Mouse (Mus musculus): ENCODE measurements around the gene Atp1b4. TPM values are rescaled to one million over a fixed set of nuclear protein-coding genes. Genes with fewer than 3 reads are reported as not detected.
"Not testable (repeated sequence)": the region's sequence is repeated elsewhere in the genome, so short reads cannot be mapped to it uniquely, and the experiment has no call there.

Gene Atp1b4
- 0.15 and 0.41 TPM in 2 replicates for polyA plus RNA-seq (2015; fragmentation: Nextera tagmentation; extraction: Ambion mirVana)

DNA sequence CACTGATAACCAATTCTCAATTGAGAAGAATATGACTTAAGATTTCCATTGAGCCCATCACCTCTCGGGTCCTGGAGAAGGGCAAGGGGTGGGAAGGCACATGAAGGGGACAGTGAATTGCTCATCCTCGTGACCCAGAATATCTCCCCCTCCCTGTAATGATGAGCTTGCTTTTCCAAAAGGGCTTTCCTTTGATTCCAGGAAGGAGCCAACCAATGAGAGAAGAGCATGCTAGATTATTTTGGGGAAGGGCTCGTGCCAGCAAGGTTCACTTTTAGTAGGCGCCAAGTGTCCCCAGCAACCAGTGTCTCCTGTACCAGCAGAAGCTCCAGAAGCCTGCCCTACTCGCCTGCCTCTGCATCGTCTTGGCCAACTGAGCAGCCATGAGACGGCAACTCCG lies at the start of gene Atp1b4:
TSS of gene Atp1b4 (plus strand) at position 301 of the 400 bp plus-strand sequence.
- no peak for ATAC-seq (ENCODE audit: insufficient read depth, low FRiP score, low read depth)
- no peak within 1 kb of the TSS for H3K9ac ChIP-seq
- H3K4me1 ChIP-seq: no peaks in the 10 kb centered on the region
- H3K4me2 ChIP-seq: no peak within 1 kb of the TSS
- no peak within 1 kb of the TSS for H3K27ac ChIP-seq
- no peak within 1 kb of the TSS for H3K4me3 ChIP-seq (replicated peaks)
- 82% methylated on average over 8 of the region's 8 CpGs for WGBS
- H3K9me3 ChIP-seq: no peaks in the 10 kb centered on the region
- no peaks in the 10 kb centered on the region for H3K36me3 ChIP-seq
- no peaks in the 10 kb centered on the region for H3K27me3 ChIP-seq (replicated peaks)

DNA sequence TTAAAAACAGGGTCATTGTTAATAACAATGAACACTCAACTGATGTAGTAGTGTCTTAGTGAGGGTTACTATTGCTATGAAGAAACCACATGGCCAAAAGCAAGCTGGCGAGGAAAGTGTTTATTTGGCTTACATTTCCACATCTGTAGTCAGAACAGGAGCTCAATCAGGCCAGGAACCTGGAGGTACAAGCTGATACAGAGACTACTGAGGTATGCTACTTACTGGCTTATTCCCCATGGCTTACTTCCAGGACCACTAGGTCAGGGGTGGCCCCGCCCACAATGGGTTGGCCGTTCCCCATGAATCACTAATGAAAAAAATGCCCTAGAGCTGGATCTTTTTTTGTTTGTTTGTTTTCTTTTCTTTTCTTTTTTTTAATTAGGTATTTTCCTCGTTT lies 7.4 kb upstream of the Atp1b4 start:
- ATAC-seq (ENCODE audit: insufficient read depth, low FRiP score, low read depth): no peak
- H3K4me1 ChIP-seq: no peaks in the 10 kb centered on the region

DNA sequence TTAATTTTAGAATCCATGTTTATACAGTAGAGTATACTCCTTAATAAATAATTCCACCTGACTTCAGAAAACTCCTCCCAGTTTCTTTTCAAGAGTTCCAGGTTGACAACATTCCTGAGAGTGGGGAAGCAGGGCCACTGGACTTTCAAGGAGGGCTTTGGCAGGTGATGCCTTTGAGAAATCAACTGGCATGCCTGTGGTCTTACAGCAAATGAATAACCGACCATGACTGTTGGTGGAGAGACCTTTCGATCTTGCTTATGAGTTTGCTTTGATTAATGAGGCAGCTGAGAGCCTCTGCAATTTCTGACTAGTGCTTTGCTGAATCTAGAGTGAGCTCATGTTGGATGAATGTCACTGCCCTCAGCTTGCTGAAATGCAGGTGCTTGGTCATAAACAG lies 4.9 kb upstream of the Atp1b4 start:
- ATAC-seq (ENCODE audit: insufficient read depth, low FRiP score, low read depth): no peak
- Histone ChIP-seq H3K27me3 (replicated peaks) (no peaks in the 10 kb centered on the region), H3K4me3 (replicated peaks) (no peak overlapping the region), H3K36me3 (no peaks in the 10 kb centered on the region), H3K4me2 (no peak overlapping the region), H3K4me1 (no peaks in the 10 kb centered on the region), H3K9ac (no peak overlapping the region), H3K9me3 (no peaks in the 10 kb centered on the region), H3K27ac (no peak overlapping the region)
- WGBS: 43% methylated on average over 2 of the region's 2 CpGs

More for the DNA sequence above, 7.4 kb upstream of the Atp1b4 start:
- 73% methylated on average over 4 of the region's 4 CpGs for WGBS
- no peaks in the 10 kb centered on the region for H3K36me3 ChIP-seq
- no peak overlapping the region for H3K4me3 ChIP-seq (replicated peaks)
- H3K9ac ChIP-seq: no peak overlapping the region
- H3K27ac ChIP-seq: no peak overlapping the region
- no peaks in the 10 kb centered on the region for H3K9me3 ChIP-seq
- no peaks in the 10 kb centered on the region for H3K27me3 ChIP-seq (replicated peaks)
- H3K4me2 ChIP-seq: no peak overlapping the region

DNA sequence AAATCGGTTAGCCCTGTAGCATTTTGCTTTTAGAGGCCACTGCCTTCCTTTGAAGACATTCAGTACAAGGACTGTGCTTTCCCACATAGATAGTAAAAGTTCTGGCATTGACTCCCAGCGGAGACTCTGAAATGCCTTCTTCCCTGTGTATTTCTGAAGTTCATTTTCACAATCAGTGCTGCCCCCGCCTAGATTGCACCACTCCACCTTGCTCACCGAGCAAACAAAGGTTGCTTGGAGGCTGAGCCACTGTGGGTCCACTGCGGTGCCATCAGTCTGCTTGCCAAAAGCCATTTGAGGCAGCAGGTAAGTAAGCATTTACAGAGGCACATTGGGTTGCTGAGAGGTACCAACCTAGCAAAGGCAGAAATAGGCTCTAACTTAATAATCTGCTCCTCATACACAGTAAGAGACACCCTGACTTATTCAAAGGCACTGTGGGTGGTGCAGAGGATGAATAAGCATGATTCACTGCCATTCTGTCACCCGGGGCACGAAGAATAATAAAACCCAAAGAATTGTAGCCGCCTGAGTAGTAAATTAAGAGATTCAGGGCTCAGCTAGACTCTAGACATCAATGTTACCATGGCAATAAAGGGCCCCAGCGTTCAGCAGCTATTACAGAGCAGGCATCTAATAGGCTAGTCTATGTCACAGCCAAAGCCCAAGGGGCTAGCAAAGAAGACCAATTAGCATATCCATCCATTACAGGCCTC lies 2.9 kb upstream of the Atp1b4 start:
- H3K4me1 ChIP-seq: no peaks in the 10 kb centered on the region
- ATAC-seq (ENCODE audit: insufficient read depth, low FRiP score, low read depth): no peak
- 64% methylated on average over 9 of the region's 9 CpGs for WGBS
- no peak overlapping the region for H3K9ac ChIP-seq
- no peak overlapping the region for H3K4me3 ChIP-seq (replicated peaks)
- no peak overlapping the region for H3K27ac ChIP-seq
- no peaks in the 10 kb centered on the region for H3K36me3 ChIP-seq
- H3K9me3 ChIP-seq: no peaks in the 10 kb centered on the region
- H3K4me2 ChIP-seq: no peak overlapping the region
- H3K27me3 ChIP-seq (replicated peaks): no peaks in the 10 kb centered on the region

DNA sequence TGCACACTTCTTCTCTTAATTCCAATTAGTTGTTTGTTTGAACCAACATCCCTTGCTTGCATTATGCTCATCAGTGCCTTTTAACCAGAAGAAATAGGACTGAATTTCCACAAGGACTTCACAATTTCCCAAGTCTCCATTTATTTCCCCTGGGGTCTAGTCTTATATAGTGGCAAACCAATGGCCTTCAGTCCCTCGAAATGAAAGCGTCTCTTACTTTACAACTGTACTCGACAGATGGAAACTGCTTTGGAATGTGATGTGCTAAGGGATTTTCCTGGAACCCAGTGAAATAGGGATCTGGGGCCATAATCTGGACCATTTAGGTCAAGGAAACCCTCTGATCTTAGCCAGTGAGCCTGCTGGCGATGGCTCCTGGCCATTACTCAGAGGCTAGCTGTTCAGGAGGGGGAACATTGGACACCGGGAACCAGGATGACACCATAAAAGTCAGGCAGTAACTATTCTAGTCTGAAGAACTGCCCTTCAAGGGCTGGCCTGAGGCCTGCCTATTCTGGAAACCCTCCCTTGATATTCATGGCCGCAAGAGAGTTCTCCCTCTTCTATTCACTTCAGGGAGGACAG lies 2.3 kb upstream of the Atp1b4 start:
- Histone ChIP-seq H3K4me1 (no peaks in the 10 kb centered on the region), H3K27ac (no peak overlapping the region), H3K36me3 (no peaks in the 10 kb centered on the region), H3K4me3 (replicated peaks) (no peak overlapping the region), H3K9ac (no peak overlapping the region), H3K9me3 (no peaks in the 10 kb centered on the region), H3K4me2 (no peak overlapping the region), H3K27me3 (replicated peaks) (no peaks in the 10 kb centered on the region)
- WGBS: 81% methylated on average over 6 of the region's 6 CpGs
- ATAC-seq (ENCODE audit: insufficient read depth, low FRiP score, low read depth): no peak

DNA sequence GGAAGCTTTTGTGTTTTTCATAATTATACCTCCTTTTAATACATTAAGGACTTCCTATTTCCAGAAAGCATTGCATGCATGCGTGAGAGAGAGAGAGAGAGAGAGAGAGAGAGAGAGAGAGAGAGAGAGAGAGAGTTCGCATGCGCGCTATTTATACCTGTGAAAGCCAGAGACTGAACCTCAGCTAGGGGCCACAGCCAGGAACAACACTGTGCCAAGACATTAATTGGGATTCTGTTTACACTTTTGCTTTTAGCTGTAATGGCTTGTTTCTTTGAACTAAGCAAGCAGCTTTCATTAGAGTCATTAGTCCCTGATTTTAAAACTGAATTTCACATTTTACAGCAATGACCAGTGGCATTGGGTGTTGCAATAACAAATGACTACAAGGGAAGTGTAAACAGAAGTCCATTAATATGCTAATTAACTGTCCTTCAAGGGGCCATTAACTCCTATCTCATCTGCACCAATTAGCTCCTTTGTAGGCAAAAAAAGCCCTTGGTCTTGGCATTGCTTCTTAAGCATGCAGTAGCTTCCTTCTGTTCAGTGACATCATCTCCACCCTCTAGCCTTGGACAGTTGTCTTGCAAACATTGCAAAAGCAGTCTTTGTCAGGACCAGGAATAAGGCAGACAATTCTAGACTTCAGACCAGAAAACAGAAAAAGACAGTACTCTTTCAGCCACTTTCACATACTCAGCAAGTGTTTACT lies 14.9 kb downstream of the Atp1b4 start:
- Histone ChIP-seq H3K4me3 (replicated peaks) (no peak overlapping the region), H3K27me3 (replicated peaks) (no peaks in the 10 kb centered on the region), H3K4me1 (no peaks in the 10 kb centered on the region), H3K9ac (no peak overlapping the region), H3K27ac (no peak overlapping the region), H3K36me3 (no peaks in the 10 kb centered on the region), H3K4me2 (no peak overlapping the region), H3K9me3 (no peaks in the 10 kb centered on the region)
- WGBS: 64% methylated on average over 4 of the region's 4 CpGs
- ATAC-seq (ENCODE audit: insufficient read depth, low FRiP score, low read depth): no peak

DNA sequence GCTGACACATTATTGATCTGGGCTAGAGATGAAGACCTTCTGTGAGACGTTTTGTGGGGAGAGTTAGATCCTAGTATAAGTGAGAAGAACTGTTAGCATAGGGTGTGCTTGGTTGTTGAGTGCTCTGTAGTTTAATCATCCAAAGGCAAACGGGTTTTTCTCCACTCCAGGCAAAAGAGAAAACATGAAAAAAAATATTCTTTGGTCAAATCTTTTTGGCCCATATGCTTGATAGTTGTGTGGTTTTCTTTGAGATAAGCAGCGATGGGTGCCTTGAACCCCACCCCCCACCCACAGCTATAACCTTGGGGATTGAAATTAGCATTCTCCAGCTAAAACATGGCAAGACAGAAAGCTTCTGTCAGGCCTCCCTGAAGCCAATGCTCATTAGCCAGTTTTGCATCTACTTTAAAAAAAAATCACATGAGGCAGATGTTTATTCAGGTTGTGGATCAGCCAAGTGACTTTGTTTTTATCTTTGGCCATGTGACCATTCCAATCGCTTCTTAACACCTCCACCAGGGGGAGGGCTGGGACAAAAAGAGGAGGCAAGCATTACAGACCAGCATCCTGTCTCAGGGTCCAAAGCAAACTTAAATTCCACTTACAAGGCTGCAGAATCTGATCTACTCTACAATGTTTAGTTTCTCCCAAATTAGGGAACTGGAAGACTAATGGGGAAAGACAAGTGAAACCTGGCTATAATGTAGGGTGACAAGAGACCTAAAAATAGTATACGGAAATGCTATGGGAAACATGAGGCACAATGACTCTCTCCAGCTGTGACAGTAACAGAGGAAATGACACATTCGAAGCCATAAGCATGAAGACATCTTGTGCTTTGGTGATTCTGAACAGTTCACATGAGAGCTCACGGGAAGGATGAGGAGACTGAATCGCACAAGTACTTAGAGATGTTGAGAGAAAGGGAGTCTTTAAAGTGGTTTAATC lies 18.6 kb downstream of the Atp1b4 start:
- H3K9ac ChIP-seq: no peak overlapping the region
- H3K27me3 ChIP-seq (replicated peaks): no peaks in the 10 kb centered on the region
- H3K9me3 ChIP-seq: no peaks in the 10 kb centered on the region
- H3K36me3 ChIP-seq: no peaks in the 10 kb centered on the region
- no peak overlapping the region for H3K4me2 ChIP-seq
- whole genome bisulfite sequencing: 60% methylated on average over 8 of the region's 8 CpGs
- no peaks in the 10 kb centered on the region for H3K4me1 ChIP-seq
- no peak for ATAC-seq (ENCODE audit: insufficient read depth, low FRiP score, low read depth)
- no peak overlapping the region for H3K27ac ChIP-seq
- no peak overlapping the region for H3K4me3 ChIP-seq (replicated peaks)

DNA sequence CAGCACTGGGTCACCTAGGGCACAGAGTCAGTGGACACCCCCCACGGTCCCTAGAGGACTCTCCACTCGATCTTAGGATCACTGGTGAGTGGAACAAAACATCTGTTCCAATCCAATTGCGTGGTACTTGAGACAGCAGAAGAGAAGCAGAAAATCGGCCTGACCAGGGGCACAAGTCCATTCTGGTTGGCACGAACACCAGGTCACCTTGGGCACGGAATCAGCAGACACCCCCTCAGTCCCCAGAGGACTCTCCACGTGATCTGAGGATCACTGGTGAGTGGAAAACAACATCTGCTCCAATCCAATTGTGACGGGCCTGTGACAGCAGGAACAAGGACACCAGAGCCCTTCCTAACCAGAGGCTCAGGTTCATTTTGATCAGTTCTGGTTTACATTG lies 46.0 kb downstream of the Atp1b4 start:
- no peaks in the 10 kb centered on the region for H3K4me1 ChIP-seq
- H3K27ac ChIP-seq: no peak overlapping the region
- whole genome bisulfite sequencing: 67% methylated on average over 8 of the region's 8 CpGs
- no peak overlapping the region for H3K9ac ChIP-seq
- no peak overlapping the region for H3K4me2 ChIP-seq
- H3K27me3 ChIP-seq (replicated peaks): no peaks in the 10 kb centered on the region
- no peak for ATAC-seq (ENCODE audit: insufficient read depth, low FRiP score, low read depth)
- H3K4me3 ChIP-seq (replicated peaks): no peak overlapping the region
- H3K36me3 ChIP-seq: no peaks in the 10 kb centered on the region
- no peaks in the 10 kb centered on the region for H3K9me3 ChIP-seq

DNA sequence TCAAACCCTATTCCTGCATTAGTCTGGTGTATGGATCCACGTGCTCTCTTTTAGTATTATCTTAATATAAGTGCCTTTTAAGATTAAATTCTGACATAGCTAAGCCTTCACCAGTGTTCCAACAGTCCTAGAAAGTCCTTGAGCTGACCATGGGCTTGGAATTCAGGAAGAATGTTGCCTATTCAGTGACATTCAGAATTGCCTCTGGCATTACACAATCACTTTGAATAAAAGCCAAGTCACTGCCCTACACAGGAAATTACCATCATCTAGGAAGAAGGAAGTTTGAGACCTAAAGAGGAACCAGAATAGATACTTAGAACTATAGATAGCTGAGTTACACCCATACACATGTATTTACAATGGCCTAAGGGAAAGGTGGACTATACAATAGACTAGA lies 48.6 kb downstream of the Atp1b4 start:
- not testable (repeated sequence) for H3K27ac ChIP-seq; H3K9ac ChIP-seq; H3K27me3 ChIP-seq (replicated peaks); H3K4me3 ChIP-seq (replicated peaks); H3K9me3 ChIP-seq; H3K4me2 ChIP-seq; ATAC-seq (ENCODE audit: insufficient read depth, low FRiP score, low read depth); H3K4me1 ChIP-seq; H3K36me3 ChIP-seq
- 68% methylated on average over 1 of the region's 1 CpGs for WGBS

DNA sequence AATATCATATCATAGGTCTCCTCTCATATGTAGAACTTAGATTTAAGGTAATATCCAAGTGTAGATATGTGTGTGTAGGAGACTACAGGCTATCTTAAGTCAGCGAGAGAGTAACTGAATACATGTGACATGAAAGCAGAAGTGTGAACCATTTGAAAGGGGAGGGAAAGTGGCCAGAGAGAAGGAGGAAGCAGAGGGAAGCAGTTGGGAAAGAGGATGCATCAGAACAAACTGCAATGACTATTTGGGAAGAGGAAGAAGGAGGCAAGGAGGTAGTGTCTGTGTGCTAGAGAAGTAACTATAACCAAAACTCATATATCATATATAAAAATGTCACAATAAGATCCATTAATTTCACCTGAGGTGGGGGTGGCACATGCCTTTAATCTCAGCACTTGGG lies 57.2 kb downstream of the Atp1b4 start:
- not testable (repeated sequence) for H3K27ac ChIP-seq; H3K4me1 ChIP-seq; H3K4me2 ChIP-seq; H3K27me3 ChIP-seq (replicated peaks); H3K9me3 ChIP-seq; ATAC-seq (ENCODE audit: insufficient read depth, low FRiP score, low read depth); H3K36me3 ChIP-seq; H3K4me3 ChIP-seq (replicated peaks); H3K9ac ChIP-seq
- 79% methylated on average over 1 of the region's 1 CpGs for WGBS
